Mouse (Mus musculus): ENCODE results near the gene Ugt1a6b.

Gene Ugt1a6b

GRCm38 (mm10) chr1:88240072-88240471 lies 137.0 kb downstream of the Ugt1a6b start:
- no peak for DNase-seq (ENCODE audit: low read depth)

- no peak for DNase-seq (ENCODE audit: low read depth)
Measured at GRCm38 (mm10) chr1:88240579-88240978, 137.5 kb downstream of the Ugt1a6b start.

GRCm38 (mm10) chr1:88243861-88244260 lies 140.8 kb downstream of the Ugt1a6b start:
- no peak for DNase-seq (ENCODE audit: low read depth)

- DNase-seq (ENCODE audit: low read depth): no peak
Measured at GRCm38 (mm10) chr1:88245881-88246280, 142.8 kb downstream of the Ugt1a6b start.

- DNase-seq (ENCODE audit: low read depth): no peak
Measured at GRCm38 (mm10) chr1:88246386-88246785, 143.3 kb downstream of the Ugt1a6b start.

GRCm38 (mm10) chr1:88247660-88248059 lies 144.6 kb downstream of the Ugt1a6b start:
- DNase-seq (ENCODE audit: low read depth): no peak

- DNase-seq (ENCODE audit: low read depth): no peak
Measured at GRCm38 (mm10) chr1:88248658-88249057, 145.6 kb downstream of the Ugt1a6b start.

GRCm38 (mm10) chr1:88249596-88249995 lies 146.5 kb downstream of the Ugt1a6b start:
- DNase-seq (ENCODE audit: low read depth): no peak

- no peak for DNase-seq (ENCODE audit: low read depth)
Measured at GRCm38 (mm10) chr1:88250023-88250422, 147.0 kb downstream of the Ugt1a6b start.

- DNase-seq (ENCODE audit: low read depth): no peak
Measured at GRCm38 (mm10) chr1:88253106-88253505, 150.1 kb downstream of the Ugt1a6b start.

GRCm38 (mm10) chr1:88253540-88253939 lies 150.5 kb downstream of the Ugt1a6b start:
- no peak for DNase-seq (ENCODE audit: low read depth)

- DNase-seq (ENCODE audit: low read depth): no peak
Measured at GRCm38 (mm10) chr1:88254793-88255465, 151.9 kb downstream of the Ugt1a6b start.

- DNase-seq (ENCODE audit: low read depth): no peak
Measured at GRCm38 (mm10) chr1:88255466-88255857, 152.4 kb downstream of the Ugt1a6b start.

GRCm38 (mm10) chr1:88255989-88256754 lies 153.1 kb downstream of the Ugt1a6b start:
- no peak for DNase-seq (ENCODE audit: low read depth)

- no peak for DNase-seq (ENCODE audit: low read depth)
Measured at GRCm38 (mm10) chr1:88256886-88257663, 154.0 kb downstream of the Ugt1a6b start.

- no peak for DNase-seq (ENCODE audit: low read depth)
Measured at GRCm38 (mm10) chr1:88257681-88258080, 154.6 kb downstream of the Ugt1a6b start.

- no peak for DNase-seq (ENCODE audit: low read depth)
Measured at GRCm38 (mm10) chr1:88258361-88258760, 155.3 kb downstream of the Ugt1a6b start.

GRCm38 (mm10) chr1:88258881-88259642 lies 156.0 kb downstream of the Ugt1a6b start:
- DNase-seq (ENCODE audit: low read depth): no peak

GRCm38 (mm10) chr1:88259643-88260024 lies 156.6 kb downstream of the Ugt1a6b start:
- no peak for DNase-seq (ENCODE audit: low read depth)

GRCm38 (mm10) chr1:88260114-88260513 lies 157.1 kb downstream of the Ugt1a6b start:
- no peak for DNase-seq (ENCODE audit: low read depth)

- DNase-seq (ENCODE audit: low read depth): no peak
Measured at GRCm38 (mm10) chr1:88260604-88261377, 157.7 kb downstream of the Ugt1a6b start.

Measured in fibroblast of lung, adult 2 months (primary cell).